Mouse (Mus musculus) hindbrain, embryonic 15.5 days (tissue): ENCODE measurements around the gene Rnf157. TPM values are rescaled to one million over a fixed set of nuclear protein-coding genes. Genes with fewer than 3 reads are reported as not detected.
"Not testable (repeated sequence)": the region's sequence is repeated elsewhere in the genome, so short reads cannot be mapped to it uniquely, and the experiment has no call there.

Experiments used
- ATAC-seq: fragments of 200-750 bp; cut with Nextera tagmentation; 2 replicates; pipeline ENCODE4 v1.8.0; 2017; ENCODE audit warnings: low read depth, moderate number of reproducible peaks, moderate TSS enrichment; ENCODE audit not compliant: low FRiP score
- H3K27ac ChIP-seq: fragments of 300-500 bp; sonication (generic); replicated peaks from 2 replicates; pipeline ENCODE4 v1.5.1; 2015; ENCODE audit warnings: mild to moderate bottlenecking, inconsistent platforms
- H3K27me3 ChIP-seq: fragments of 300-500 bp; sonication (generic); 2 replicates; pipeline ENCODE4 v1.6.1; 2015; ENCODE audit warnings: control low read depth, inconsistent platforms
- H3K36me3 ChIP-seq: fragments of 300-500 bp; sonication (generic); 2 replicates; pipeline ENCODE4 v1.6.1; 2015; ENCODE audit warnings: control low read depth, inconsistent platforms
- H3K4me1 ChIP-seq: fragments of 300-500 bp; sonication (generic); replicated peaks from 2 replicates; pipeline ENCODE4 v1.6.1; 2015; ENCODE audit warnings: control low read depth, inconsistent platforms
- H3K4me2 ChIP-seq: fragments of 300-500 bp; sonication (generic); 2 replicates; pipeline ENCODE4 v1.6.1; 2015; ENCODE audit warnings: moderate library complexity, mild to moderate bottlenecking, inconsistent platforms
- H3K4me3 ChIP-seq: fragments of 300-500 bp; sonication (generic); 2 replicates; pipeline ENCODE4 v1.5.1; 2015; ENCODE audit warnings: mild to moderate bottlenecking, inconsistent platforms
- H3K9ac ChIP-seq: fragments of 300-500 bp; sonication (generic); 2 replicates; pipeline ENCODE4 v1.6.1; 2015; ENCODE audit warnings: inconsistent platforms
- H3K9me3 ChIP-seq: fragments of 300-500 bp; sonication (generic); 2 replicates; pipeline ENCODE4 v1.6.1; 2016; ENCODE audit warnings: control low read depth, inconsistent platforms
- WGBS: fragments of 180-500 bp; shearing (Covaris S2); methylation state at CpG from one replicate; pipeline ENCODE4 v1.1.7; 2015; 5-methylcytosine and 5-hydroxymethylcytosine counted together
- polyA plus RNA-seq: library from polyadenylated mRNA; unstranded; fragments of >200 nt; fragmentation: Nextera tagmentation; extraction: Ambion mirVana; gene quantifications from 2 replicates; pipeline ENCODE4 v1.2.1, GENCODE M21; 2015

Gene Rnf157
- polyA plus RNA-seq, 1 experiment from 2014 or later: 78.1 TPM

DNA sequence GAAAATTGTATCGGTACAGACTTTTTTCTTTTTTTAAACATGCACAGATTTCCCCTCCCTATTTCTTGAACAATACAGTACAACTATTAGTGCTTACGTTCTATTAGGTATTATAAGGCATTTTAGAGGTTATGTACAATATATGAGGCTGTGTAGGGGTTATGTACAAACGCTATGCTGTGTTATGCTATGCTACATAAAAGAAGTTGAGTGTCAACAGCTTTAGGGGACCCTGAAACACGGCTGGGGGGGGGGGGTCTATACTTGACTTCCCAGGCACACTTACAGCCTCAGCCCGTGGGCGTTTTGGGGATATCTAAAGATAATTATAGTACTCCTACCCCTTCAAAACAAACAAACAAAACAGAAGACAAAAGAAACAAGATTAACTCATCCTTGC, 19.3 kb upstream of the Rnf157 start:
- 57% methylated on average over 6 of the region's 6 CpGs for WGBS
- no peaks in the 10 kb centered on the region for H3K36me3 ChIP-seq
- H3K9me3 ChIP-seq: no peaks in the 10 kb centered on the region
- H3K27me3 ChIP-seq: no peaks in the 10 kb centered on the region
- no peak overlapping the region for H3K9ac ChIP-seq
- peaks cover 23% of the 10 kb centered on the region for H3K4me1 ChIP-seq
- H3K4me3 ChIP-seq: no peak overlapping the region
- H3K4me2 ChIP-seq: no peak overlapping the region
- no peak for ATAC-seq
- H3K27ac ChIP-seq: no peak overlapping the region

DNA sequence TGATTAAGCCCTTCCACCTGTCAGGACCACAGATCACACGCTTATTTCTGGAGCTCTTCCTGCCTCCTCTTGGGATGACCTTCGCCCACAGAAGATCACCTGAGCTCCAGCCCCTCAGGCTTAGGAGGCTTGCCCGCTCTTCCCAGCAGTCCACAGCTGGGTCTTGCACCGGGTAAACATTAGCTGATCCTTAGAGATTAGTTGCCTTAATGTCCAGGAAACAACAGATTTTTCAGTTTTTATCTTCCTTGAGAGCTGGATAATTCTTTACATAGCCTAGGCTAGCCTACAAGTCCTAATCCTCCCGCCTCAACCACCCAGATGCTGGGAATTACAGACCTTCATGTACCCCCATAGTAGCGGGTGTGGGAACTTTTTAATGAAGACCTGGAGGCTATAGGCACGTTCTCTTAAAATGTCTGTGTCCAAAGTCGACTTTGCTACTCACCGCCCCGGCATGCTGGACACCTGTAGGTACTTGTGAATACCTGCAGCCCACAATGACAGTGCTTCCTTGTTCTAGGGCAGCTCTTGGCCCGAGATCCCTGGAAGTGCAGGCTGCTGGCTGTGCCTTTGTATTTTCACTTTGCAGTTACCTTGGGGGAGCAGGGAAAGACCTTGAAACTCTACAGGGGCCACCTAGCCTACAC, 18.7 kb upstream of the Rnf157 start:
- Histone ChIP-seq H3K4me1 (peaks cover 17% of the 10 kb centered on the region), H3K9me3 (no peaks in the 10 kb centered on the region), H3K27me3 (no peaks in the 10 kb centered on the region), H3K27ac (no peak overlapping the region), H3K9ac (no peak overlapping the region), H3K4me2 (no peak overlapping the region), H3K4me3 (no peak overlapping the region), H3K36me3 (no peaks in the 10 kb centered on the region)
- WGBS: 61% methylated on average over 11 of the region's 11 CpGs
- ATAC-seq: no peak

GRCm38 (mm10) chr11:116430723-116431427, 18.0 kb upstream of the Rnf157 start:
- WGBS: 51% methylated on average over 22 of the region's 22 CpGs
- Histone ChIP-seq H3K9me3 (no peaks in the 10 kb centered on the region), H3K9ac (no peak overlapping the region), H3K27me3 (no peaks in the 10 kb centered on the region), H3K4me3 (no peak overlapping the region), H3K36me3 (no peaks in the 10 kb centered on the region), H3K4me2 (no peak overlapping the region), H3K4me1 (peaks cover 10% of the 10 kb centered on the region), H3K27ac (no peak overlapping the region)
- no peak for ATAC-seq

- H3K27ac ChIP-seq: no peak overlapping the region
- no peak for ATAC-seq
- WGBS: 83% methylated on average over 9 of the region's 9 CpGs
Measured at GRCm38 (mm10) chr11:116429862-116430613, 17.2 kb upstream of the Rnf157 start.

GRCm38 (mm10) chr11:116428872-116429859, 16.3 kb upstream of the Rnf157 start:
- ATAC-seq: no peak
- H3K4me3 ChIP-seq: no peak overlapping the region
- H3K27ac ChIP-seq: no peak overlapping the region
- H3K4me1 ChIP-seq: no peaks in the 10 kb centered on the region
- no peaks in the 10 kb centered on the region for H3K27me3 ChIP-seq
- H3K36me3 ChIP-seq: no peaks in the 10 kb centered on the region
- H3K4me2 ChIP-seq: no peak overlapping the region
- WGBS: 57% methylated on average over 13 of the region's 13 CpGs
- no peaks in the 10 kb centered on the region for H3K9me3 ChIP-seq
- H3K9ac ChIP-seq: no peak overlapping the region

More at GRCm38 (mm10) chr11:116429862-116430613, 17.2 kb upstream of the Rnf157 start:
- H3K27me3 ChIP-seq: no peaks in the 10 kb centered on the region
- no peaks in the 10 kb centered on the region for H3K36me3 ChIP-seq
- no peak overlapping the region for H3K4me2 ChIP-seq
- H3K9me3 ChIP-seq: no peaks in the 10 kb centered on the region
- H3K4me1 ChIP-seq: peaks cover 2% of the 10 kb centered on the region
- no peak overlapping the region for H3K4me3 ChIP-seq
- H3K9ac ChIP-seq: no peak overlapping the region

GRCm38 (mm10) chr11:116426852-116427575, 14.2 kb upstream of the Rnf157 start:
- H3K27ac ChIP-seq: no peak overlapping the region
- no peaks in the 10 kb centered on the region for H3K4me1 ChIP-seq
- WGBS: 78% methylated on average over 6 of the region's 6 CpGs
- no peak overlapping the region for H3K4me3 ChIP-seq
- H3K4me2 ChIP-seq: no peak overlapping the region
- H3K36me3 ChIP-seq: no peaks in the 10 kb centered on the region
- no peak overlapping the region for H3K9ac ChIP-seq
- no peaks in the 10 kb centered on the region for H3K27me3 ChIP-seq
- H3K9me3 ChIP-seq: no peaks in the 10 kb centered on the region
- ATAC-seq: no peak

DNA sequence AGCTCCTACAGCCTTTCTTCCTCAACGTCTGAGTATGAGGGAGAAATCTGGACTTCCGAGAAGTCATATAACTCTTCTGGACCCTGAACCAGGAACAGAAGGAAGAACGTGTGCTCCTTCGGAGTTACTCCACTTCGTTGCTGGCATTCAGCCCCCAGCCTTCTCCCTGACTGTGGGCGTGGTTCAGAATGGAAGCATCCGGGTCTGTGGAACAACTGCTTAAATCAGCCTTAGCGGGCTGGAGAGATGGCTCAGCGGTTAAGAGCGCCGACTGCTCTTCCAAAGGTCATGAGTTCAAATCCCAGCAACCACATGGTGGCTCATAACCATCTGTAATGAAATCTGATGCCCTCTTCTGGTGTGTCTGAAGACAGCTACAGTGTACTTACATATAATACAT, 13.5 kb upstream of the Rnf157 start:
- not testable (repeated sequence) for H3K9me3 ChIP-seq, H3K9ac ChIP-seq, H3K27me3 ChIP-seq, H3K36me3 ChIP-seq, H3K4me3 ChIP-seq, ATAC-seq, H3K27ac ChIP-seq, H3K4me1 ChIP-seq, H3K4me2 ChIP-seq
- WGBS: 87% methylated on average over 11 of the region's 11 CpGs

GRCm38 (mm10) chr11:116424621-116425407, 12.0 kb upstream of the Rnf157 start:
- Histone ChIP-seq H3K27me3 (no peaks in the 10 kb centered on the region), H3K4me3 (no peak overlapping the region), H3K27ac (no peak overlapping the region), H3K36me3 (no peaks in the 10 kb centered on the region), H3K4me2 (no peak overlapping the region), H3K9me3 (no peaks in the 10 kb centered on the region), H3K9ac (no peak overlapping the region), H3K4me1 (no peaks in the 10 kb centered on the region)
- no peak for ATAC-seq
- 54% methylated on average over 8 of the region's 8 CpGs for WGBS

DNA sequence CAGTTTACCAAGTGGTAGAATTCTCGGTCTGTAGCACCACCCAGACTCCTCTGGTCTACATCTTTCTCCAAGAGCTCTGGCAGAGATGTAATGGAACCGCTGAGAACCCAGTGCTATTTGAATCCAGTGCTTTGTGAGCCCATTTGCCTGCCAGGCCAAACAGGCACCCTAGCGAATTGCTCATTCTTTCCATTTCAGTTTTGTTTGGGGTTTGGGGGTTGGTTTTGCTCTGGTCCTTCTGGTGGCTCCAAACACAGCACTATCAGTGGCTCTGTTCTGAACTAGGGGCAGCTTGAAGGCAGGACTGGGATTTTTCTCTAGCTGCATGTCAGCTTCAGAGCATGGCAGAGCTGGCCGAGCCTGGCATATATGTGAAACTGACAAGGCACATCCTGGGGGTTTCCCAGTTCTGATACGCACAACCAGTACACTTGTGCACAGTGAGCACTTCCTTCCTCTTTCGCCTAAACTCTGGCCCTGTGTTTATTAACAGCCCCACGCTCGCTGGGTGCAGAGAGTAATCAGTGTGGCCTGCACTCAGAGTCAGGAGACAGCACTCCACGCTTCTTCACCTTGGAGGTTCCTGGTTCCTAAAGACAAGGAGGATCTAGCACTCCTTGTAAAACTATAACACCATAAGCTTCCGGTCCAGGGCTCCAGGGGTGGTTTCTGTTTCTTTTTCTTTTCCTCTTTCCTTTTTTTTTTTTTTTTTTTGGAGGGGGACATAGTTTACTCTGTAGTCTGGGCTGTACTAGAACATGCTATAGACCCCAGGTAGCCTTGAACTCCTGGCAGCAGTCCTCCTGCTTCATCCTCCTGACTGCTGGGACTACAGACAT, 11.2 kb upstream of the Rnf157 start:
- WGBS: 86% methylated on average over 10 of the region's 10 CpGs
- H3K4me2 ChIP-seq: no peak overlapping the region
- H3K9me3 ChIP-seq: no peaks in the 10 kb centered on the region
- no peaks in the 10 kb centered on the region for H3K36me3 ChIP-seq
- no peak overlapping the region for H3K27ac ChIP-seq
- H3K9ac ChIP-seq: no peak overlapping the region
- H3K4me3 ChIP-seq: no peak overlapping the region
- H3K4me1 ChIP-seq: no peaks in the 10 kb centered on the region
- ATAC-seq: no peak
- H3K27me3 ChIP-seq: no peaks in the 10 kb centered on the region

DNA sequence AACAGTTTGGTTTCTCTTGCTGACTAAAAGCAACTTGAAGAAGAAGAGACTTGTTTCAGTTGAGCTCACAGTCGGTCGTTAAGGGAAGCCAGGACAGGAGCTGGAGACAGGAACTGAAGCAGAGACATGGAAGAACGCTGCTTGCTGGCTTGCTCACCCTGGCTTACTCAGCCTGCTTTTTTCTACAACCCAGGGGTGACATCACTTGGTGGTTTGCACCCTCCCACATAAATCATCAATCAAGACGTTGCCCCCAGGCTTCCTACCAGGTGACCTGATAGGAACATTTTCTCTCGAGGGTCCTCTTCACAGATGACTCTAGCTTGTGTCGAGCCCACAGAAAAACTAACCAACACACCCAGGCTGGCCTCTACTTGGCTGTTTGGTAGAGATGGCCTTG, 10.4 kb upstream of the Rnf157 start:
- Histone ChIP-seq H3K9me3 (no peaks in the 10 kb centered on the region), H3K4me2 (no peak overlapping the region), H3K4me3 (no peak overlapping the region), H3K36me3 (no peaks in the 10 kb centered on the region), H3K27me3 (no peaks in the 10 kb centered on the region), H3K9ac (no peak overlapping the region), H3K4me1 (no peaks in the 10 kb centered on the region), H3K27ac (no peak overlapping the region)
- no peak for ATAC-seq
- 84% methylated on average over 6 of the region's 6 CpGs for WGBS
